Mouse (Mus musculus) cerebellum, adult 8-10 months (tissue): ENCODE results near the gene Naglu.

ENCODE experiments used
- DNase-seq: peaks from one replicate; pipeline ENCODE4 v3.0.0; 2022

Naglu gene

GRCm38 (mm10) chr11:101069391-101070188, at the start of gene Naglu:
Gene Naglu, plus strand, starts transcription at chr11:101070012.
- DNase-seq = peak; percentile 95

- peak; percentile 68 for DNase-seq
Measured at GRCm38 (mm10) chr11:101023371-101023770, 46.4 kb upstream of the Naglu start.

GRCm38 (mm10) chr11:101024001-101024400, 45.8 kb upstream of the Naglu start:
- no peak for DNase-seq

- no peak for DNase-seq
Measured at GRCm38 (mm10) chr11:101027121-101027520, 42.7 kb upstream of the Naglu start.

- DNase-seq = no peak
Measured at GRCm38 (mm10) chr11:101029320-101029719, 40.5 kb upstream of the Naglu start.

GRCm38 (mm10) chr11:101030136-101030807, 39.5 kb upstream of the Naglu start:
- no peak for DNase-seq

GRCm38 (mm10) chr11:101030808-101031156, 39.0 kb upstream of the Naglu start:
- no peak for DNase-seq

- no peak for DNase-seq
Measured at GRCm38 (mm10) chr11:101031470-101031869, 38.3 kb upstream of the Naglu start.

- DNase-seq = no peak
Measured at GRCm38 (mm10) chr11:101033856-101034500, 35.8 kb upstream of the Naglu start.

- DNase-seq = no peak
Measured at GRCm38 (mm10) chr11:101034614-101035327, 35.0 kb upstream of the Naglu start.

GRCm38 (mm10) chr11:101035328-101035695, 34.5 kb upstream of the Naglu start:
- no peak for DNase-seq

- DNase-seq = no peak
Measured at GRCm38 (mm10) chr11:101037795-101038194, 32.0 kb upstream of the Naglu start.

- no peak for DNase-seq
Measured at GRCm38 (mm10) chr11:101045826-101046225, 24.0 kb upstream of the Naglu start.

- DNase-seq = no peak
Measured at GRCm38 (mm10) chr11:101046440-101046839, 23.4 kb upstream of the Naglu start.

GRCm38 (mm10) chr11:101047502-101047901, 22.3 kb upstream of the Naglu start:
- DNase-seq = no peak

GRCm38 (mm10) chr11:101050359-101050758, 19.5 kb upstream of the Naglu start:
- peak; percentile 62 for DNase-seq

GRCm38 (mm10) chr11:101051051-101051493, 18.7 kb upstream of the Naglu start:
- no peak for DNase-seq

GRCm38 (mm10) chr11:101051617-101052016, 18.2 kb upstream of the Naglu start:
- DNase-seq = no peak

GRCm38 (mm10) chr11:101052751-101053473, 16.9 kb upstream of the Naglu start:
- no peak for DNase-seq

- DNase-seq = no peak
Measured at GRCm38 (mm10) chr11:101053974-101054373, 15.8 kb upstream of the Naglu start.

- no peak for DNase-seq
Measured at GRCm38 (mm10) chr11:101055418-101055817, 14.4 kb upstream of the Naglu start.

GRCm38 (mm10) chr11:101056885-101057284, 12.9 kb upstream of the Naglu start:
- DNase-seq = no peak
